Mouse (Mus musculus): ENCODE results near the gene Aldh16a1.

- TF ChIP-seq CTCF (IDR thresholded peaks at IDR 0.05; ENCODE audit: low read depth) (no peak), EP300 (IDR thresholded peaks at IDR 0.05; ENCODE audit: low read depth) (no peak)
Measured at GRCm38 (mm10) chr7:45162551-45162950, 8.2 kb upstream of the Aldh16a1 start.
